Mouse (Mus musculus) thymus, adult 2 months (tissue): Measurements from ENCODE around the gene Bpgm. TPM values are rescaled to one million over a fixed set of nuclear protein-coding genes. Genes with fewer than 3 reads are reported as not detected.

Source experiments
- DNase-seq: peaks from one replicate; pipeline ENCODE4 v3.0.0; 2021
- H3K27ac ChIP-seq: fragments of 200-500 bp; 2 replicates; pipeline ENCODE4 v1.5.1; 2012; ENCODE audit warnings: low read length, control low read depth; ENCODE audit not compliant: control insufficient read depth, insufficient read depth
- H3K27me3 ChIP-seq: fragments of 200-500 bp; 2 replicates; pipeline ENCODE4 v1.6.1; 2012; ENCODE audit warnings: mild to moderate bottlenecking, low read length, moderate library complexity, mixed read lengths; ENCODE audit not compliant: control insufficient read depth, insufficient read depth
- H3K36me3 ChIP-seq: fragments of 200-500 bp; 2 replicates; pipeline ENCODE4 v1.6.1; 2012; ENCODE audit warnings: mild to moderate bottlenecking, low read length, moderate library complexity; ENCODE audit not compliant: control insufficient read depth, insufficient read depth
- H3K4me1 ChIP-seq: fragments of 200-500 bp; replicated peaks from 2 replicates; pipeline ENCODE4 v1.6.1; 2012; ENCODE audit warnings: low read length; ENCODE audit not compliant: control insufficient read depth, insufficient read depth
- H3K4me3 ChIP-seq: fragments of 200-500 bp; 2 replicates; pipeline ENCODE4 v1.5.1; 2012; ENCODE audit warnings: mild to moderate bottlenecking, low read length, control low read depth, moderate library complexity; ENCODE audit not compliant: control insufficient read depth, insufficient read depth
- CTCF ChIP-seq: fragments of 200-500 bp; IDR thresholded peaks from 2 replicates; pipeline ENCODE4 v1.5.1; 2012; ENCODE audit warnings: mild to moderate bottlenecking, control low read depth, low read length, moderate library complexity, borderline replicate concordance; ENCODE audit not compliant: control insufficient read depth, poor library complexity, insufficient read depth; ENCODE audit errors: extremely low read depth
- POLR2A ChIP-seq: fragments of 200-500 bp; IDR thresholded peaks from 2 replicates; pipeline ENCODE4 v1.6.1; 2012; ENCODE audit warnings: mild to moderate bottlenecking, low read length, control low read depth, moderate library complexity; ENCODE audit not compliant: control insufficient read depth, poor library complexity, insufficient read depth; ENCODE audit errors: extremely low read depth
- WGBS: fragments of 180-500 bp; shearing (Covaris S2); methylation state at CpG from one replicate; pipeline ENCODE4 v1.1.7; 2018; 5-methylcytosine and 5-hydroxymethylcytosine counted together
- polyA plus RNA-seq: library from polyadenylated mRNA; depleted of rRNA; stranded (reverse); fragments of >200 nt; gene quantifications from 2 replicates; pipeline ENCODE4 v1.2.3, GENCODE M21; 2012

The Bpgm gene
- polyA plus RNA-seq, 1 experiment, result 19.6 TPM

- Histone ChIP-seq H3K4me3 (no peak overlapping the region), H3K27me3 (no peaks in the 10 kb centered on the region), H3K4me1 (peaks cover 15% of the 10 kb centered on the region), H3K27ac (no peak overlapping the region), H3K36me3 (no peaks in the 10 kb centered on the region)
- 75% methylated on average over 5 of the region's 5 CpGs for WGBS
- DNase-seq, result no peak
- no peak for TF ChIP-seq POLR2A
- no peak for TF ChIP-seq CTCF
These were observed 22.1 kb downstream of the Bpgm start for GRCm38 (mm10) chr6:34497991-34498625.

GRCm38 (mm10) chr6:34502291-34502690 lies 26.3 kb downstream of the Bpgm start:
- WGBS, result 95% methylated on average over 7 of the region's 7 CpGs
- TF ChIP-seq CTCF (no peak), POLR2A (no peak)
- Histone ChIP-seq H3K27me3 (no peaks in the 10 kb centered on the region), H3K4me1 (peaks cover under 1% of the 10 kb centered on the region), H3K36me3 (peaks cover 10% of the 10 kb centered on the region), H3K27ac (no peak overlapping the region), H3K4me3 (no peak overlapping the region)
- no peak for DNase-seq

GRCm38 (mm10) chr6:34505957-34506356 lies 29.9 kb downstream of the Bpgm start:
- Histone ChIP-seq H3K27ac (no peak overlapping the region), H3K36me3 (peaks cover 10% of the 10 kb centered on the region), H3K27me3 (no peaks in the 10 kb centered on the region), H3K4me3 (no peak overlapping the region), H3K4me1 (peaks cover 7% of the 10 kb centered on the region)
- DNase-seq, result no peak
- 95% methylated on average over 11 of the region's 11 CpGs for WGBS
- TF ChIP-seq POLR2A (no peak), CTCF (no peak)

- Histone ChIP-seq H3K36me3 (peaks cover 10% of the 10 kb centered on the region), H3K27me3 (no peaks in the 10 kb centered on the region), H3K4me3 (no peak overlapping the region), H3K27ac (no peak overlapping the region), H3K4me1 (peaks cover 7% of the 10 kb centered on the region)
- no peak for DNase-seq
- 12% methylated on average over 4 of the region's 4 CpGs for WGBS
- TF ChIP-seq POLR2A, result no peak
- no peak for TF ChIP-seq CTCF
These were observed 31.6 kb downstream of the Bpgm start for GRCm38 (mm10) chr6:34507581-34507980.

- no peak for TF ChIP-seq CTCF
- no peak for TF ChIP-seq POLR2A
- WGBS, result 27% methylated on average over 4 of the region's 4 CpGs
- Histone ChIP-seq H3K4me3 (no peak overlapping the region), H3K36me3 (peaks cover 10% of the 10 kb centered on the region), H3K4me1 (peaks cover 7% of the 10 kb centered on the region), H3K27ac (no peak overlapping the region), H3K27me3 (no peaks in the 10 kb centered on the region)
- DNase-seq, result no peak
These were observed 32.0 kb downstream of the Bpgm start for GRCm38 (mm10) chr6:34508016-34508415.

GRCm38 (mm10) chr6:34510277-34510676 lies 34.3 kb downstream of the Bpgm start:
- no peaks in the 10 kb centered on the region for H3K27me3 ChIP-seq
- DNase-seq, result no peak
- WGBS, result 82% methylated on average over 5 of the region's 5 CpGs
- no peak overlapping the region for H3K4me3 ChIP-seq
- H3K36me3 ChIP-seq, result no peaks in the 10 kb centered on the region
- H3K27ac ChIP-seq, result no peak overlapping the region
- no peak for TF ChIP-seq POLR2A
- TF ChIP-seq CTCF, result no peak
- peaks cover 7% of the 10 kb centered on the region for H3K4me1 ChIP-seq

GRCm38 (mm10) chr6:34511410-34511809 lies 35.4 kb downstream of the Bpgm start:
- TF ChIP-seq POLR2A, result no peak
- TF ChIP-seq CTCF, result no peak
- WGBS, result 70% methylated on average over 2 of the region's 2 CpGs
- Histone ChIP-seq H3K4me3 (no peak overlapping the region), H3K4me1 (peaks cover 7% of the 10 kb centered on the region), H3K27me3 (no peaks in the 10 kb centered on the region), H3K27ac (no peak overlapping the region), H3K36me3 (no peaks in the 10 kb centered on the region)
- DNase-seq, result no peak
